Mouse (Mus musculus) kidney, adult 2 months (tissue): ENCODE results near the gene Chst3.
"Not testable (repeated sequence)": the region's sequence is repeated elsewhere in the genome, so short reads cannot be mapped to it uniquely, and the experiment has no call there.

Experiments
- CTCF ChIP-seq: fragments of 200-500 bp; conservative IDR thresholded peaks from 2 replicates; pipeline ENCODE4 v1.5.1; 2011; ENCODE audit warnings: low read depth, mild to moderate bottlenecking, control low read depth, low read length, moderate library complexity, mixed read lengths; ENCODE audit not compliant: insufficient read depth, insufficient read length
- POLR2A ChIP-seq: fragments of 200-500 bp; IDR thresholded peaks from one replicate; pipeline ENCODE4 v1.6.1; 2011; ENCODE audit warnings: low read depth, low read length, control low read depth

- not testable (repeated sequence) for TF ChIP-seq CTCF, POLR2A
Observed at GRCm38 (mm10) chr10:60162184-60162972, 56.7 kb downstream of the Chst3 start.
